Mouse (Mus musculus) heart, adult 2 months (tissue): ENCODE results near the gene Mest.

Experiments used
- CTCF ChIP-seq: fragments of 200-600 bp; IDR thresholded peaks from 2 replicates; pipeline ENCODE4 v1.8.1; 2022; ENCODE audit warnings: antibody characterized with exemption, mild to moderate bottlenecking, moderate library complexity
- EP300 ChIP-seq: fragments of 200-500 bp; IDR thresholded peaks from 2 replicates; pipeline ENCODE4 v1.6.1; 2011; ENCODE audit warnings: low read depth, low read length, control low read depth; ENCODE audit not compliant: insufficient read depth
- POLR2A ChIP-seq: fragments of 200-500 bp; IDR thresholded peaks from 2 replicates; pipeline ENCODE4 v1.6.1; 2011; ENCODE audit warnings: mild to moderate bottlenecking, low read depth, low read length, control low read depth; ENCODE audit not compliant: insufficient read depth

GRCm38 (mm10) chr6:30747631-30748357, 24.4 kb downstream of the Mest start:
- TF ChIP-seq CTCF: no peak
- TF ChIP-seq POLR2A: no peak
- no peak for TF ChIP-seq EP300
